Mouse (Mus musculus) E14TG2a.4 (cell line): ENCODE results near the gene Ephb4.

Source experiments
- CTCF ChIP-seq: conservative IDR thresholded peaks from 2 replicates; pipeline ENCODE4 v1.5.1; 2014; ENCODE audit warnings: low read length
- NANOG ChIP-seq: IDR thresholded peaks from 2 replicates; pipeline ENCODE4 v1.6.1; 2014; ENCODE audit warnings: borderline replicate concordance, low read length, mixed read lengths
- POU5F1 ChIP-seq: IDR thresholded peaks from 2 replicates; pipeline ENCODE4 v1.6.1; 2014; ENCODE audit warnings: low read length, borderline replicate concordance

DNA sequence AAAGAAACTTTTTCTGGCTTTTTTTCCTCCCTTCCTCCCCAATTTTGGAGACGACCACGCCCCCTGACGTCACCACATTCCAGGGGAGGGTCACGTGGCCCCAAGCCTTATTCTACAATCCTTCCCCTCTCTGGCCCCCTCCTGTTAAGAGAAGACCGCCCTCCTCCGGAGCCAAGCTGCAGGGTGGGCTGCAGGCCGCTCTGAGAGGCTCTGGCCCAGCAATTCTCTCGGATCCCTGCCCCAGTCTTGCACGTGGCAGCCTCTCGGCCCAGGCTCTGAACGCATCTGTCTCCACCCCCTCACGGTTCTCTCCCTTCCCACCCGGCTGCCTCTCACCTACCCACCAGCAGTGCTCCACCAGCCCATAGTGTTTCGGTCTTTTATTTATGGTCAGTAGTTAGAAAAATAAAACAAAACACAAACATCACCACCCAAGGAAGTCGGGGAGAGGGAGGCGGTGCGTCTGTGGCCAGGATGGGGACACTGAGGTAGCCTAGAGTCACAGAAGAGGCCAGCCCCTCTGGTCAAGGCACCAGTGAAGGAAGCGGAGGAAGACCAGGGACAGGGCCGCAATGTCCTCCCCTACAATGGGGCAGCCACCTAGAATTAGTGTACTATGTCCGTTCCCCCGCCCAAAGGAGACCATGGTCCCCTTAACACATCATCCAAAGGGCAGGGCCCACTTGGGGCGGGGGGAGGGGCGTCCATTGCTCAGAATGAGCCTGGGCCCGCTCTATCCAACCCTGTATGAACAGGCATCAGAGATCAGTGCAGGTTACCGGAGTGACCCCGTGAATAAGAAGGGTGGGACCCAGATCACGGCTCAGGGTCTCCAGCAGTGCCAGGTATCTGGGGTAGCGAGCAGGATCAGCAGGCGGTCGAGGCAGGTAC, 35.5 kb upstream of the Ephb4 start, which contains the start of gene Trip6:
- no peak for TF ChIP-seq CTCF
- no peak for TF ChIP-seq NANOG
- no peak for TF ChIP-seq POU5F1
